Mouse (Mus musculus) embryonic facial prominence, embryonic 10.5 days (tissue): ENCODE measurements around the gene Ttll5. TPM values are rescaled to one million over a fixed set of nuclear protein-coding genes. Genes with fewer than 3 reads are reported as not detected.

ENCODE experiments used
- DNase-seq: peaks from one replicate; pipeline ENCODE4 v3.0.0-alpha.2; 2017; ENCODE audit warnings: low spot score
- H3K27ac ChIP-seq: fragments of 300-500 bp; sonication (generic); replicated peaks from 2 replicates; pipeline ENCODE4 v1.5.1; 2016; ENCODE audit warnings: mild to moderate bottlenecking
- H3K27me3 ChIP-seq: fragments of 300-500 bp; sonication (generic); replicated peaks from 2 replicates; pipeline ENCODE4 v1.6.1; 2016; ENCODE audit warnings: low read depth, mild to moderate bottlenecking; ENCODE audit not compliant: poor library complexity, severe bottlenecking
- H3K36me3 ChIP-seq: fragments of 300-500 bp; sonication (generic); replicated peaks from 2 replicates; pipeline ENCODE4 v1.6.1; 2016; ENCODE audit warnings: mild to moderate bottlenecking, moderate library complexity
- H3K4me1 ChIP-seq: fragments of 300-500 bp; sonication (generic); 2 replicates; pipeline ENCODE4 v1.6.1; 2016
- H3K4me3 ChIP-seq: fragments of 300-500 bp; sonication (generic); 2 replicates; pipeline ENCODE4 v1.5.1; 2016; ENCODE audit warnings: mild to moderate bottlenecking, moderate library complexity
- H3K9me3 ChIP-seq: fragments of 300-500 bp; sonication (generic); 2 replicates; pipeline ENCODE4 v1.6.1; 2016; ENCODE audit warnings: mild to moderate bottlenecking
- WGBS: fragments of 180-500 bp; shearing (Covaris S2); methylation state at CpG from one replicate; pipeline ENCODE4 v1.1.7; 2016; 5-methylcytosine and 5-hydroxymethylcytosine counted together
- polyA plus RNA-seq: library from polyadenylated mRNA; unstranded; fragments of >200 nt; fragmentation: Nextera tagmentation; extraction: Ambion mirVana; gene quantifications from 2 replicates; pipeline ENCODE4 v1.2.1, GENCODE M21; 2016

Ttll5 gene
- polyA plus RNA-seq, 1 experiment from 2014 or later = 17.0 TPM

DNA sequence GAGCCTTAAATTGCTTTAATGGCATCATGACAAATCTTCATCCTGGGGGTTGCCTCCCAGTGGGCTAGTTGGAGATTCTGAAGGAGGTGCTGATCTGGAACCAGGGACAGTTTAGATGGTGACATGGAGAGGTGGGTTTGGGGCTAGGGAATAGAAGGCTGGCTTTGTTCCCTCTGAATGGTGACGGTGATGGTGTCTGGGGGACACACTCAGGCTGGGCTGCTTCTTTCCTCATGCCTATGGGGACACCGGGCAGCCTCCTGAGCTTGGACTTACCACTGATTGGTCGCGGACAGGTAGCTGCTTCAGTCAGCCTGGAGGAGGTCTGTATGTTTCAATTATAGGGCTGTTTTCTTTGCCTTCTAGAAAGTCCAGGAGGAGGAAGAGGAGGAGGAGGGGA, 12.8 kb upstream of the Ttll5 start:
- DNase-seq = no peak
- Histone ChIP-seq H3K27me3 (no peaks in the 10 kb centered on the region), H3K4me3 (no peak overlapping the region), H3K27ac (no peak overlapping the region), H3K36me3 (peaks cover 62% of the 10 kb centered on the region), H3K9me3 (no peaks in the 10 kb centered on the region), H3K4me1 (no peaks in the 10 kb centered on the region)
- 94% methylated on average over 4 of the region's 4 CpGs for WGBS

DNA sequence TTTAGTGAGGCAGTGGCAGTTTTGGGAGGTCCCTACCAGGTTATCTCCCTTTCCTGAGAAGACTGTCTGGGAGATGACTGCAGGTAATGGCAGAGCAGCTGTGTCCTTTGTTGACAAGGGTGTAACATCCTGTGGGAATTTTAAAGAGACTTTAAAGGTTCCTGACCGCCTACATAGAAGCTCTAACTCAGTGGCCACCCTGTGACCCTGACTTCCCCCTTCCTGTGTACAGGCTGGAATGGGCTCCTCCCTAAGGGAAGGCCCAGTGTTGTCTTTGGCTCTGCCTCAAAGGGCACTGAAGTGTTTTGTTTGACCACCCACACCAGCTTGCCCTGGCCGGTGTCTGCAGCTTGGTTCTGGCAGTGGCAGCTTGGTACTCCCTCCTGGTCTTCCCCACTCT, 10.9 kb upstream of the Ttll5 start:
- H3K4me1 ChIP-seq = no peaks in the 10 kb centered on the region
- peaks cover 81% of the 10 kb centered on the region for H3K36me3 ChIP-seq
- 73% methylated on average over 2 of the region's 2 CpGs for WGBS
- no peak for DNase-seq
- H3K27ac ChIP-seq = no peak overlapping the region
- no peaks in the 10 kb centered on the region for H3K27me3 ChIP-seq
- H3K4me3 ChIP-seq = no peak overlapping the region
- no peaks in the 10 kb centered on the region for H3K9me3 ChIP-seq

DNA sequence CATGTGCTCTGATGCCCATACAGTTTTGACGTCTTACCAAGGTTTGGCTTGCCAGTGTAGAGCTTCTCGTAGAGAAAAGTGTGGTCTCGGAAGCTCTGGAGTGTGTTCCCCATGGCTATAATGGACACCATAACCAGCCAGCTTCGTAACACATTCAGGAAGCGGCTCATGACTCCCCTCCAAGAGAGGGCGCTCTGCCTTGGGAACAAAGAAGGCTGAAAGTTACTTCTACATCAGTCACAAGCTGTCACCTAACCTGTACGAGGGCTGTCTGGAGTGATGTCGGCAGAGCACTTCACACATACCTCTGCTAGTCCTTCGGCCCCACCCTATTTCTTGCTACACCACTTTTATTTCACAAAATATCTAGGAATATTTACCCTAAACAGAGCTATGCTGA, 2.4 kb upstream of the Ttll5 start:
- Histone ChIP-seq H3K9me3 (no peaks in the 10 kb centered on the region), H3K4me1 (peaks cover 19% of the 10 kb centered on the region), H3K27me3 (no peaks in the 10 kb centered on the region), H3K36me3 (peaks cover 58% of the 10 kb centered on the region), H3K4me3 (no peak overlapping the region), H3K27ac (no peak overlapping the region)
- WGBS = 80% methylated on average over 9 of the region's 9 CpGs
- DNase-seq = no peak

DNA sequence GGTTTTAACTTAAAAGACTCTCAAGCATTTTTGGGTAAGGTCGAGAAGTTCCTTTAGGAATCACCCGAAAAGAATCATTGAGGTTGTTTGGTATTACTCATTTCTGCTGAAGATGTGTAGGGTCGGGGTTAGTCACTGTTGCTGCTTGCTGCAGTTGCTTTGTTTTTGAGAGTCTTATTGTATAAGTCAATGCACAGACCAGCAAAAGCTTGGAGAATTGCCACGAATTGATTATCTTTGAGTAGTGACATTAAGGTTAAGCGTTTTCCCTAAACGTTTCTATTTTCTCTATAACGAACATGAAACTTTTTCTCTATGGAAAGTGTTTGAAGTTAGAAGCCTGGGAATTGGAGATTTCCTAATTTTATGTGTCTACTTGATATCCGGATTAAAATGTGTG, 902 bp downstream of the Ttll5 start:
- Histone ChIP-seq H3K4me1 (peaks cover 19% of the 10 kb centered on the region), H3K9me3 (no peaks in the 10 kb centered on the region), H3K27ac (peak overlapping the region; percentile 94), H3K27me3 (no peaks in the 10 kb centered on the region), H3K4me3 (peak overlapping the region; percentile 94), H3K36me3 (peaks cover 49% of the 10 kb centered on the region)
- no peak for DNase-seq
- 15% methylated on average over 8 of the region's 8 CpGs for WGBS

DNA sequence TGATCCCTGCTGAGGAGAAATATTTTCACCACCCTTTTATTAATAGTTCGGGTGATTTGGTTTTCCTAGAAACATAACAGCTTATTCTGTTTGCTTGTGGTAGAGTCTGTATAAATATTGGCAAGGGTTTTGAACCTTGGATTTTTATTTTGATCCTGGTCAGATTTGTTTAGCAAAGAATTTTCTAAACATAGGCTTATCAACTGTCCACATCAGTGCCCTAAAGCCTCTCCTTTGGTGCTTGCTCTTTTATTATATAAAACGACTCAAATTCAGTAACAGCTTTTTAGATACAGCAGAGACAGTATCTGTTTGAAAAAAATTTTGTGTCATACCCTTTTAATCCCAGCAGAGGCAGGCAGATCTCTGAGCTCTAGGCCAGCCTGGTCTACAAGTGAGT, 1.4 kb downstream of the Ttll5 start:
- Histone ChIP-seq H3K27ac (no peak overlapping the region), H3K4me3 (peak overlapping the region; percentile 94), H3K9me3 (no peaks in the 10 kb centered on the region), H3K27me3 (no peaks in the 10 kb centered on the region), H3K4me1 (peaks cover 19% of the 10 kb centered on the region), H3K36me3 (peaks cover 47% of the 10 kb centered on the region)
- WGBS = 78% methylated on average over 2 of the region's 2 CpGs
- no peak for DNase-seq

DNA sequence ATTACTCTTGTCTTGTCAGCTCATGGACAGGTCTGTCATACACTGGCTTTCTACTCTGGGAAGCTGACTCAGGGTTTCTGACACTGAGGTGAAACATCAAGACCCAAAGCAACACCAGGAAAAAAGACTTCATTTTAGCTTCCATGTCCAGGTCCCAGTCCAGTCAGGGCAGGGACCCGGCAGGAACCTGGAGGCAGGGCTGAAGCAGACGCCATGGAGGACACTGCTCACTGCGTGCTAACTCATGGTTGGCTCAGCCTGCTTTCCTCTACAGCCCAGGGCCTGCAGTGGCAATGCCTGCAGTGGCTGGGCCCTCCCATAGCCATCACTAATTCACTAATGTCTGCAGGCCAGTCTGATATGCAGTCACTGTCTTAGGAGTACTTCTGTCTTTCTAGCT, 4.4 kb downstream of the Ttll5 start:
- peaks cover 8% of the 10 kb centered on the region for H3K4me1 ChIP-seq
- H3K4me3 ChIP-seq = no peak overlapping the region
- 89% methylated on average over 3 of the region's 3 CpGs for WGBS
- H3K27ac ChIP-seq = no peak overlapping the region
- peaks cover 63% of the 10 kb centered on the region for H3K36me3 ChIP-seq
- no peak for DNase-seq
- no peaks in the 10 kb centered on the region for H3K27me3 ChIP-seq
- H3K9me3 ChIP-seq = no peaks in the 10 kb centered on the region

DNA sequence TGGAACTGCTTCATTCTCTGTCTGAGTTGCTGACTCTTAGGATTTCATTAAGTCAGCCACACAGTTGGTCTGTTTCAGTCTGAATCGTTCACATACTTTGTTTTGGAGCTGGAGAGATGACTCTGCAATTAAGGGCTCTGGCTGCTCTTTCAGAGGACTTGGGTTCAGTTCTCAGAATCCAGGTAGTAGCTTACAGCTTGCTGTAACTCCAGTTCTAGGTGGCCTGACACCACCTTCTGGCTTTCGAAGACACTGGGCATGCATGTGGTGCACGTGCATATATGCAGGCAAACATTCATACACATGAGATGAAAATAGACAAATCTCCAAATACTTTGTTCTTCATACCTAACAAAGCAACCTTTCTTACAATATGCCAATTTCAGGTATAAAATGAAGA, 5.4 kb downstream of the Ttll5 start:
- no peak for DNase-seq
- H3K36me3 ChIP-seq = peaks cover 69% of the 10 kb centered on the region
- no peaks in the 10 kb centered on the region for H3K27me3 ChIP-seq

DNA sequence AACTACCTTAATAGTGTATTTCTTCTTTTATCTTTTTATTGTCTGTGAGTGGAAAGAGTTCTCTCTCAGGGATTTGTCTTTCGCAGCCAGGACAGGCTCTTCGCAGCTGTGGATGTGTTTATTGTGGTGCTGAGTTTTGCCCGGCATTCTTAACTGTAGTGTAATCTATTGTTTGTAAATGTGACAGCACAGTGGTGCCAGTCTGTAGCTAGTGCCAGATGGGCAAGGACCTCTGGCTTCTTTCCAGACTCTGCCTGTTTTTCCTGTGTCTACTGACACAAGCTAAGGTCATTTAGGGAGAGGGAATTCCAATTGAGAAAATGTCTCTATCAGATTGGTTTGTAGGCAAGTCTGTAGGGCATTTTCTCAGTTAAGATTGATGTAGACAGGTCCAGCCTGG, 6.2 kb downstream of the Ttll5 start:
- Histone ChIP-seq H3K4me3 (no peak overlapping the region), H3K9me3 (no peaks in the 10 kb centered on the region), H3K27ac (no peak overlapping the region), H3K4me1 (peaks cover 5% of the 10 kb centered on the region; the same call in 1 of the 2 replicates), H3K36me3 (peaks cover 71% of the 10 kb centered on the region), H3K27me3 (no peaks in the 10 kb centered on the region)
- 92% methylated on average over 3 of the region's 3 CpGs for WGBS
- no peak for DNase-seq

More for the DNA sequence above, 5.4 kb downstream of the Ttll5 start:
- WGBS = 88% methylated on average over 3 of the region's 3 CpGs
- Histone ChIP-seq H3K4me3 (no peak overlapping the region), H3K27ac (no peak overlapping the region), H3K4me1 (peaks cover 7% of the 10 kb centered on the region; the same call in 1 of the 2 replicates), H3K9me3 (no peaks in the 10 kb centered on the region)

DNA sequence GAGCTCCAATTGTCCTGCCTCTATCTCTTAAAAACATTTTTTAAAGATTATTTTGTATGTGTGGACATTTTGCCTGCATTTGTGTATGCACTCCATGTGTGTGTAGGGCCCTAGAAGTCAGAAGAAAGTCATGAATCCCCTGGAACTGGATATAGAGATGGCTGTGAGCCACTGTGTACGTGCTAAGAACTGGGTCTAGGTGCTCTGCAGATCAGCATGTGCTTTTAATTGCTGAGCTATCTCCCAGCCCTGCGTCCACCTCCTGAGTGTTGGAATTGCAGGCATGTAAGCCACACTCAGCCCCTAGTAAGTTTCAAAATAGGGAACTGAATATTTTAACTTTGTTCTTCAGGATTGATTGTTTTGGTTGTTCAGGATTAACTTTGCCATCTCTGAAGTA, 10.1 kb downstream of the Ttll5 start:
- WGBS = 80% methylated on average over 2 of the region's 2 CpGs
- DNase-seq = no peak
- H3K27ac ChIP-seq = no peak overlapping the region
- H3K4me3 ChIP-seq = no peak overlapping the region
- no peaks in the 10 kb centered on the region for H3K4me1 ChIP-seq
- no peaks in the 10 kb centered on the region for H3K9me3 ChIP-seq
- no peaks in the 10 kb centered on the region for H3K27me3 ChIP-seq
- H3K36me3 ChIP-seq = peaks cover 40% of the 10 kb centered on the region

DNA sequence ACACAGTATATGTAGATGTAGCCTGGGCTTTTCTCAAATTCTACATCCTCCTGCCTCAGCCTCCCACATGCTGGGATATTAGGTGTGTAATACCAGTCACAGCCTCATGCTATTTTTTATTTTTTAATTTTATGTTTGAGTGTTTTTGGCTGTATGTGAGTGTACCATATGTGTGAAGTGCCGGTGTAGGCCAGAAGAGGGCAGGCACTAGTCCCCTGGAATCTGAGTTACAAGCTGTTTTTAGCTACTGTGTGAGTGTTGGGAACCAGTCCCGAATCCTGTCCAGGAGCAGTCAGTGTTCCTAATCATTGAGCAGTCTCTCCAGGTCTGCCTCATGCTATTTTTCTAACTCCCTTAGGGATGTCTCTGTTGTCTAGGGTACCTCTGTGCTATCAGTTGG, 13.3 kb downstream of the Ttll5 start:
- Histone ChIP-seq H3K9me3 (no peaks in the 10 kb centered on the region), H3K36me3 (peaks cover 31% of the 10 kb centered on the region), H3K27me3 (no peaks in the 10 kb centered on the region), H3K4me3 (no peak overlapping the region), H3K4me1 (no peaks in the 10 kb centered on the region), H3K27ac (no peak overlapping the region)
- 89% methylated on average over 2 of the region's 2 CpGs for WGBS
- DNase-seq = no peak

DNA sequence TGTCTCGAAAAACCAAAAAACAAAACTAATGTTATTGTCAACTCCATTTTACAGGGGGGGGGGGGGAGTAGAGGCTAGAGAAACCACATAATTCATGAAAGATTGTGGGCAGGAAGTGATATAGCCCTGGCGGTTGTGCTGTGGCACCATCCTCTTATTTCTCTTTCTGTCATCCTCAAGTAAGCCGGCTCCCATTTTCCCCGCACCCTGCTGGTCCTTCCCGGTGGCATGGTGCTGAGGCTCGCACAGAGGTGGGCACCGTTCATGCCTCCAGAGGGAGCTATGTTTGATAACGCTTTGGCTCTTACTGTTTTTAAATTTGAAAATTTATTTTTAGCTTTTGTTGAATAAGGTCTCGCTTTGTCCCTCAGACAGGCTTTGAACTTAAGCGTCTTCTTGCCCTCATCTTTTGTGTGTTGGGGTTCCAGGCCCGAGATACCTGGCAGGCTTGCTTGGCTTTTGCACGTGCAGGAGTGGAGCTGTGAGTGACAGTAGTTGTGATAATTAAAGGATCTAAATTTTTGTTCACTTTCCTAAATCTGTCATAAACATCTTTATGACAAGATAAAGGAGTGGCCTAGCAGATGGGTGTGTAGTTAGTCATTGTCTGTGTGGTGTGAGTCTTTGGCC, 15.0 kb downstream of the Ttll5 start:
- H3K4me3 ChIP-seq = no peak overlapping the region
- DNase-seq = no peak
- no peaks in the 10 kb centered on the region for H3K9me3 ChIP-seq
- H3K36me3 ChIP-seq = peaks cover 28% of the 10 kb centered on the region
- WGBS = 92% methylated on average over 12 of the region's 12 CpGs
- no peaks in the 10 kb centered on the region for H3K4me1 ChIP-seq
- no peaks in the 10 kb centered on the region for H3K27me3 ChIP-seq
- H3K27ac ChIP-seq = no peak overlapping the region

DNA sequence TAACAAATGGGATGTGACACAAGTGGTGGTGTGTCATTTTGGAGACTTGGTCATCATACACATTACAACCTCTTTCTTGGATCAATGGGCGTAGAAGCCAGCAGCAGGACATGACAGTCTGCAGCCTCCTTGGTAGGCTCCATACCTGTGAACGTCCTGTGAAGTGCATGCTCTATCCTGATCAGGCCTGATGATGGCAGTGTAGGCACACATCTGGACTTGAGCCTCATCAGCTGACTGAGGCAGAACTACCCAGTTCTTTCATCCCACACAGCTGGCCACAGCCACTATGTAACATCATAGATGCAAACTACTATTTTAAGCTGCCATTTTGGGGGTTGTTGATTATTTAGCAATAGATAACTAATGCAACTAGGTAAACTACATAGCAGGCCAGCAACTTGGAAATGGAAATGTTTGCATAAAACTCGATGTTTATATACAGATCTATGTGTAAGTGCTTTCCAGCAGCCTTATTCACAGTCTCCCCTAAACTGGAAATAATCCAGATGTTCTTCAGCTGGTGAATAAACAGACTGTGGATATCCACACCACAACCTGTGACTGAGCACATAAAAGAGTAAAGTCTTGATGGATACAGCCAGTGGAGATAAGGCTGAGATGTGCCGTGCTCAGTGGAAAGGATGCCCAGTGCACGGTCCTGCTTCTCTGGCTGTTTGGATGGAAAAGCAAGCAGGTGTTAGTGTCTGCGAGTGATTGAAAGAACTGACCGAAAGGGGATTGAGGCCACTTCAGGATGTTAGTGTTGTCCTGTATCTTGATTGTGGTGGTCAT, 23.9 kb downstream of the Ttll5 start:
- Histone ChIP-seq H3K27me3 (no peaks in the 10 kb centered on the region), H3K9me3 (no peaks in the 10 kb centered on the region), H3K36me3 (peaks cover 62% of the 10 kb centered on the region), H3K4me1 (no peaks in the 10 kb centered on the region), H3K4me3 (no peak overlapping the region), H3K27ac (no peak overlapping the region)
- 81% methylated on average over 7 of the region's 7 CpGs for WGBS
- DNase-seq = peak; percentile 28

DNA sequence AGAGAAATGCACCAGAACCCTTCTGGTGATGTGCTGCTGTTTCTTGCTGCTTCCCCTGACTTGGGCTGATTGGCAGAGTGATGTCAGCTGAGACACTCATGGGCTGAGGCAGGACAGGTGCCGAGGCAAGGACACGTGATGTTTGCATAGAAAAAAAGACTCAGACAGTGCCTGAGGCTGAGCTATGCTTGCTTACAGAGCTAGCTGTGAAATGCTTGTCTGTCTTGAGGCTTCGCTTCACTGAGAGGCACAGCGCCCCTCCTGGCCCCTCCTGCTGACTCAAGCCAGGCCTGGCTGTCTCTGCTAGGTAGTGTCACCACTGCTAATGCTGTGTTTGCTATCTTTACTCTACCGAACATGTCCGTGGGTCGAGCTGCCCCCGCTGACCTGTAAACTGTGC, 26.2 kb downstream of the Ttll5 start:
- peaks cover 55% of the 10 kb centered on the region for H3K36me3 ChIP-seq
- no peak for DNase-seq
- WGBS = 84% methylated on average over 8 of the region's 8 CpGs

More for the DNA sequence above, 26.2 kb downstream of the Ttll5 start:
- no peaks in the 10 kb centered on the region for H3K4me1 ChIP-seq
- no peaks in the 10 kb centered on the region for H3K27me3 ChIP-seq
- no peaks in the 10 kb centered on the region for H3K9me3 ChIP-seq
- H3K4me3 ChIP-seq = no peak overlapping the region
- no peak overlapping the region for H3K27ac ChIP-seq
